Mouse (Mus musculus): Measurements from ENCODE around the gene Rbks.

The Rbks gene

DNA sequence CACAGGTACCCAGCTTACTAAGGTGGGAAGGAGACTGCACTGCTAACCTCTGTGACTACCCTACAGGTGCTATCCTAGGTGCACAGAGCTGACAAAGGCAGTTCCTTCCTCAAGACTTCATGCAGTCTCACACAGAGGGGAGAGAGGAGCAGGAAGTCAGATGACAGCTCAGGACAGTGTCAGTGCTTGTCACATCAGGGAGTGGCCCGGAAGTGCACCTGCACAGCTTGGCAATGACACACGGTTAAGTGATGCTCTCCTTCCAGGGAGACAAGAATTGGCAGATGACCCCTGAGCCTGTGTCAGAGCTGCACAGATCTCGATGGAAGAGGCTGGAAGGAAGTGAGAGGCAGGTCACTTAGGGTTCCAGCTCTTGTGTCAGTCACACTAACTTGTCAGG is 115.5 kb downstream of the Rbks start:
- H3K4me3 ChIP-seq (replicated peaks; ENCODE audit: low read length) = no peak overlapping the region
- no peaks in the 10 kb centered on the region for H3K36me3 ChIP-seq (ENCODE audit: insufficient read depth, low read length)
- H3K9me3 ChIP-seq (ENCODE audit: low read length) = peaks cover 9% of the 10 kb centered on the region
- H3K4me1 ChIP-seq (replicated peaks; ENCODE audit: low read depth, low read length) = peaks cover 10% of the 10 kb centered on the region
- TF ChIP-seq NANOG (IDR thresholded peaks at IDR 0.05; ENCODE audit: borderline replicate concordance, low read length) (no peak), CTCF (conservative IDR thresholded peaks at IDR 0.05; ENCODE audit: low read length) (no peak), POU5F1 (IDR thresholded peaks at IDR 0.05; ENCODE audit: borderline replicate concordance, low read length) (no peak)
- H3K27me3 ChIP-seq (ENCODE audit: insufficient read depth, low read length) = peaks cover 9% of the 10 kb centered on the region; the same call in 1 of the 2 replicates

DNA sequence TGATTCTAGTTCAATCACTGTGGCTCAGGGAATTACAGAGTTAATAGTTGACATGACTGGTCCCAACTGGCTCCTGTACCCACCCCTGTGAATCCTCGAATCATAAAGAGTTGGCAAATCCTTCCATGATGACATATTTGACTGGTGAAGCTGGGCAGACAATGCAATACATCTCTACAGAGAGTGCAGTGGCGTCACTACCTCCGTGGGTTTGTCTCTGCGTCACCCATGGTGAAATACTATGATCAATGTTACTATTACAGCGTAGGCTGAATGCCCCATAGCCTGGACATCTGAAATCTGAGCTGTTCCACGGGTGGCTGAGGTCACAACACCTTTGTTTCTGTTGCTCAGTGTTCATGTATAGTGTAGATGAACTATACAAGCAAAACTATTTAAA is 116.2 kb downstream of the Rbks start:
- Histone ChIP-seq H3K9me3 (ENCODE audit: low read length) (peaks cover 9% of the 10 kb centered on the region), H3K36me3 (ENCODE audit: insufficient read depth, low read length) (no peaks in the 10 kb centered on the region), H3K27me3 (ENCODE audit: insufficient read depth, low read length) (peaks cover 12% of the 10 kb centered on the region; the same call in 1 of the 2 replicates), H3K4me1 (replicated peaks; ENCODE audit: low read depth, low read length) (peaks cover 3% of the 10 kb centered on the region; the same call in 1 of the 2 replicates), H3K4me3 (replicated peaks; ENCODE audit: low read length) (no peak overlapping the region)
- TF ChIP-seq NANOG (IDR thresholded peaks at IDR 0.05; ENCODE audit: borderline replicate concordance, low read length) (no peak), POU5F1 (IDR thresholded peaks at IDR 0.05; ENCODE audit: borderline replicate concordance, low read length) (no peak), CTCF (conservative IDR thresholded peaks at IDR 0.05; ENCODE audit: low read length) (no peak)

DNA sequence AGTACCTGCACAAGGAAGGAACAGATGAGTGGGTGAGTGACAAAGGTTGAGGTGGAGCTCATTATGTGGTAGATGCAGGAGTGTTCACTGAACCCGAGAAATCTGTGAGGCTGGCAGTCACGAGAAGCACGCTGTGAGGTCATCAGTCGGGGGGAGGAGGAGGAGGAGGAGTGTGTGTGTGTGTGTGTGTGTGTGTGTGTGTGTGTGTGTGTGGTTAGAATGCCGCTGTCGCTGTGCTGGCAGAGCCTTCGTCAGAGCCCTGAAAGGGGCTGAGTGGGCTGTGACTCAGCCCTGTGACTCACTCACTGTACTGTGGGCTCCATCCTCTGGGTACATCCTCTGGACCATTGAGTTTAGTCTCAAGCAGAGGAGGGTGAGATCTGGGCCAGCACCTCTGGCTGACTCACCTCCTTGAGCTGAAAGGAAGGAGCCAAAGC is 120.9 kb downstream of the Rbks start:
- TF ChIP-seq NANOG (IDR thresholded peaks at IDR 0.05; ENCODE audit: borderline replicate concordance, low read length) (no peak), CTCF (conservative IDR thresholded peaks at IDR 0.05; ENCODE audit: low read length) (no peak), POU5F1 (IDR thresholded peaks at IDR 0.05; ENCODE audit: borderline replicate concordance, low read length) (no peak)
- H3K27me3 ChIP-seq (ENCODE audit: insufficient read depth, low read length) = peaks cover 18% of the 10 kb centered on the region
- peaks cover 4% of the 10 kb centered on the region for H3K4me1 ChIP-seq (replicated peaks; ENCODE audit: low read depth, low read length)
- no peaks in the 10 kb centered on the region for H3K9me3 ChIP-seq (ENCODE audit: low read length)
- no peak overlapping the region for H3K4me3 ChIP-seq (replicated peaks; ENCODE audit: low read length)
- no peaks in the 10 kb centered on the region for H3K36me3 ChIP-seq (ENCODE audit: insufficient read depth, low read length)

Data from E14TG2a.4 (cell line).